Mouse (Mus musculus): ENCODE measurements around the gene Arhgap15. TPM values are rescaled to one million over a fixed set of nuclear protein-coding genes. Genes with fewer than 3 reads are reported as not detected.

The Arhgap15 gene
- polyA plus RNA-seq, 1 experiment from 2014 or later: 0.86 TPM

DNA sequence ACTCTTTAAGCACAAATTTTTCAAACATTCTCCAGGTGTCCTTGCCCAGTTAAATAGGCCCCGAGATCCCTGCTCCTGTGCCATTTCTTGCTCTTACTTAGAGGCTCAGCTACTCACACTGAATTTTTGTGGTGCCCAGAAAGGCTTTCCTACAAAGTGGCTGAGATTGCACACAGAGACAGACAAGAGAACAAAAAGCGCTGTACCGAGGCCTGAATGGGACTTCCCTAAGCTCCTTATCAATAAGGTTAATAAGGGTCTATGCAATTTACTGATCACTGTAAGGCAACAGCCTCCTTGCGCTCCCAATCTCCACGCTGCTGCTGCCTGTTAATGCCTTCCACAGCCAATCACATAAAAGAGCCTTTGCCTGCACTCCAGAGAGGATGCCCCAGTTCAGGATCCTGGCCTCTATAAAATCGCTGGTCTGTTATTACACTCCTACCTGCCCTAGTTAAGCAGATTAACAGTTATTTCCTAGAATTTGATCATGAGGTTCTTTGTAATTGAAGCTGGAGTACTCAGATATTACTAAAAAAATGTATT is 646.4 kb downstream of the Arhgap15 start:
- Histone ChIP-seq H3K4me3 (ENCODE audit: low read depth, low read length) (no peak overlapping the region), H3K4me1 (ENCODE audit: insufficient read depth) (peaks cover 3% of the 10 kb centered on the region; the same call in 1 of the 2 replicates), H3K27me3 (ENCODE audit: insufficient read depth, low read length) (no peaks in the 10 kb centered on the region), H3K36me3 (ENCODE audit: insufficient read depth) (no peaks in the 10 kb centered on the region), H3K4me2 (no peak overlapping the region), H3K27ac (ENCODE audit: low read depth) (peak overlapping the region; percentile 22; the same call in 1 of the 2 replicates), H3K9me3 (ENCODE audit: low read depth, low read length) (no peaks in the 10 kb centered on the region), H3K9ac (no peak overlapping the region)
- 50% methylated on average over 6 of the region's 6 CpGs for WGBS
- ATAC-seq (ENCODE audit: insufficient read depth) (0 out of 2 replicates have a peak, but pooled peaks have one; percentile 30), DNase-seq (no peak)
- no peak for TF ChIP-seq CTCF (IDR thresholded peaks at IDR 0.05; ENCODE audit: low read depth)

DNA sequence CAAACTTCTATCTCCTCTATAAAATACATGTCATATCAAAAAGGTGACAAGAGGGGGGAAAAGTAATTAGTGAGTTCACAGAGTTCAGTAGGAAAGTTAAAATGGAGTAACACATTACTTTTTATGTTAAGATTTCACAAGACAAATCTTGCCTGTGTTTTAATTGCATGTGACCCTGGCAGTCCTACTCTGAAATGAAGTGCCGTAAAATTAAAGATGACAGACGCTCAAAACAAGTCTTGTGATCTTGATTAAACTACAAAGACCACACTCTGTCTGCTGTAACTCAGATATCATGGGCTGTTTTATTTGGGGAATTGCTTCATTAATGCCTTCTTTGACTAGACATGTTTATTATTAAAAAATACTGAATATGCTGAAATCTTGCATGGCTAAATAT is 647.0 kb downstream of the Arhgap15 start:
- H3K36me3 ChIP-seq (ENCODE audit: insufficient read depth): no peaks in the 10 kb centered on the region
- no peak overlapping the region for H3K4me2 ChIP-seq
- H3K9me3 ChIP-seq (ENCODE audit: low read depth, low read length): no peaks in the 10 kb centered on the region
- ATAC-seq (ENCODE audit: insufficient read depth) (peak; percentile 59), DNase-seq (peak; percentile 81)
- WGBS: 36% methylated on average over 2 of the region's 2 CpGs
- H3K4me3 ChIP-seq (ENCODE audit: low read depth, low read length): no peak overlapping the region
- no peak overlapping the region for H3K27ac ChIP-seq (ENCODE audit: low read depth)
- H3K27me3 ChIP-seq (ENCODE audit: insufficient read depth, low read length): no peaks in the 10 kb centered on the region
- H3K4me1 ChIP-seq (ENCODE audit: insufficient read depth): peaks cover 3% of the 10 kb centered on the region; the same call in 1 of the 2 replicates
- no peak for TF ChIP-seq CTCF (IDR thresholded peaks at IDR 0.05; ENCODE audit: low read depth)
- H3K9ac ChIP-seq: no peak overlapping the region

DNA sequence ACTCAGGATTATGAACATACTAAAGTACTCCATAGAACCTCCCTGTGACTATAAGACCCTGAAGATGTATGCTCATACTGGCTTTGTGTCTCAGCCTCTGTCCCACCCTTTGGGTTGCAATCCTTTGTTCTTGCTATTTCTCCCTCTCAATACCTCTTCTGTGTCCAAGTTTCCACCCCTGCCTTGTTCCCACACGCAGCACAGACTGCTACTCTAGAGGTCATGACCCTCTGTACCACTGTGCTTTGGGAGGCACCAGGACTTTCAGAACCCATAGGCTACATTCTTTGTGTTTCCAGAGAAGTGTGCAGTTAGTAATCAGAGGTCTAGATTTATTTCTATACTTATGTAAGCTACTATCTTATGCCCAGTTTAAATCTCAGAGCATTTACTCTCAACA is 648.6 kb downstream of the Arhgap15 start:
- Histone ChIP-seq H3K9me3 (ENCODE audit: low read depth, low read length) (no peaks in the 10 kb centered on the region), H3K36me3 (ENCODE audit: insufficient read depth) (no peaks in the 10 kb centered on the region), H3K9ac (no peak overlapping the region), H3K4me3 (ENCODE audit: low read depth, low read length) (no peak overlapping the region), H3K4me2 (no peak overlapping the region), H3K4me1 (ENCODE audit: insufficient read depth) (peaks cover 6% of the 10 kb centered on the region; the same call in 1 of the 2 replicates), H3K27ac (ENCODE audit: low read depth) (no peak overlapping the region), H3K27me3 (ENCODE audit: insufficient read depth, low read length) (no peaks in the 10 kb centered on the region)
- no peak for DNase-seq
- TF ChIP-seq CTCF (IDR thresholded peaks at IDR 0.05; ENCODE audit: low read depth): no peak
- no peak for ATAC-seq (ENCODE audit: insufficient read depth)
- 45% methylated on average over 1 of the region's 1 CpGs for WGBS

GRCm38 (mm10) chr2:44397735-44398337 is 649.2 kb downstream of the Arhgap15 start:
- no peak for ATAC-seq (ENCODE audit: insufficient read depth)
- WGBS: 87% methylated on average over 4 of the region's 4 CpGs
- Histone ChIP-seq H3K36me3 (ENCODE audit: insufficient read depth) (no peaks in the 10 kb centered on the region), H3K27ac (ENCODE audit: low read depth) (no peak overlapping the region), H3K4me3 (ENCODE audit: low read depth, low read length) (no peak overlapping the region), H3K4me2 (no peak overlapping the region), H3K9ac (no peak overlapping the region), H3K27me3 (ENCODE audit: insufficient read depth, low read length) (no peaks in the 10 kb centered on the region), H3K9me3 (ENCODE audit: low read depth, low read length) (no peaks in the 10 kb centered on the region), H3K4me1 (ENCODE audit: insufficient read depth) (peaks cover 6% of the 10 kb centered on the region; the same call in 1 of the 2 replicates)
- no peak for TF ChIP-seq CTCF (IDR thresholded peaks at IDR 0.05; ENCODE audit: low read depth)
- no peak for DNase-seq

- TF ChIP-seq CTCF (IDR thresholded peaks at IDR 0.05; ENCODE audit: low read depth): no peak
- Histone ChIP-seq H3K27ac (ENCODE audit: low read depth) (no peak overlapping the region), H3K4me1 (ENCODE audit: insufficient read depth) (peaks cover 3% of the 10 kb centered on the region; the same call in 1 of the 2 replicates), H3K4me2 (no peak overlapping the region), H3K36me3 (ENCODE audit: insufficient read depth) (no peaks in the 10 kb centered on the region), H3K9me3 (ENCODE audit: low read depth, low read length) (no peaks in the 10 kb centered on the region), H3K4me3 (ENCODE audit: low read depth, low read length) (no peak overlapping the region), H3K9ac (no peak overlapping the region), H3K27me3 (ENCODE audit: insufficient read depth, low read length) (no peaks in the 10 kb centered on the region)
- ATAC-seq (ENCODE audit: insufficient read depth): no peak
- no peak for DNase-seq
These were observed 650.7 kb downstream of the Arhgap15 start for GRCm38 (mm10) chr2:44399191-44399926.

GRCm38 (mm10) chr2:44401704-44402422 is 653.2 kb downstream of the Arhgap15 start:
- Histone ChIP-seq H3K9ac (no peak overlapping the region), H3K9me3 (ENCODE audit: low read depth, low read length) (0 out of 2 replicates have a peak, but pooled peaks cover 4% of the 10 kb centered on the region), H3K4me3 (ENCODE audit: low read depth, low read length) (no peak overlapping the region), H3K4me2 (peak overlapping the region; percentile 10; the same call in 1 of the 2 replicates), H3K4me1 (ENCODE audit: insufficient read depth) (0 out of 2 replicates have a peak, but pooled peaks cover 3% of the 10 kb centered on the region), H3K27me3 (ENCODE audit: insufficient read depth, low read length) (no peaks in the 10 kb centered on the region), H3K36me3 (ENCODE audit: insufficient read depth) (no peaks in the 10 kb centered on the region), H3K27ac (ENCODE audit: low read depth) (peak overlapping the region; percentile 73)
- ATAC-seq (ENCODE audit: insufficient read depth) (peak; percentile 88), DNase-seq (peak; percentile 86)
- 30% methylated on average over 3 of the region's 3 CpGs for WGBS
- no peak for TF ChIP-seq CTCF (IDR thresholded peaks at IDR 0.05; ENCODE audit: low read depth)
